Mouse (Mus musculus): ENCODE measurements at regions not wholly inside any gene's neighbourhood (a gene's known extent, or its start where the extent isn't known, plus 50 kb on each side); places are given as distances from the start of the nearest gene placed in this dataset.

DNA sequence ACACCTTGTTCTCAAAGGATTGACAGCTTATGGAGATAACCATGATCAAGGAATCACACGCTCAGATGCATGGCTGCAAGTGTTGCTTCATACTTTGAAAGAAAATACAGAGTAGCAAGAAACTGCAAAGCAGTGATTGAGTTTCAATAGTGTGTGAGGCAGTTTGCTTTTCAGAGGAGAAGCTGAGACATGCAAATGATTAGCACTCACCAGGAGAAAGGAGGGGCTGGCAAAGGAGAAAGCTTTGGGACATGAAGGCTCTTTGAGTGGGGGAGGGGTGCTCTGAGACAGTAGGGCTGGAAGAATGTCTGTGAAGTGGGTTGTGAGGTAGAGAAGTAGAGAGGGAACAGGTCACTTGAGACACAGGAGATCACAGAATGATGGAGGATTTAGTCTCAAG lies 238.7 kb upstream of the Fggy start:
- H3K27me3 ChIP-seq (ENCODE audit: insufficient read depth, low read length), result no peaks in the 10 kb centered on the region
- H3K4me2 ChIP-seq (ENCODE audit: low read length), result 0 out of 2 replicates have a peak overlapping the region, but pooled peaks have one; percentile 3
- no peaks in the 10 kb centered on the region for H3K9me3 ChIP-seq (replicated peaks; ENCODE audit: low read length)
- no peak overlapping the region for H3K9ac ChIP-seq (ENCODE audit: low read depth, low read length)
- DNase-seq (ENCODE audit: low spot score) (peak; percentile 25), ATAC-seq (replicated peaks; ENCODE audit: low FRiP score, low read depth) (no peak; the same call in 1 of the 2 replicates)
- no peak for TF ChIP-seq CTCF (IDR thresholded peaks at IDR 0.05; ENCODE audit: low read depth)
- no peaks in the 10 kb centered on the region for H3K36me3 ChIP-seq (ENCODE audit: insufficient read depth, low read length)
- H3K4me3 ChIP-seq (replicated peaks; ENCODE audit: low read depth, low read length), result no peak overlapping the region
- H3K4me1 ChIP-seq (replicated peaks; ENCODE audit: insufficient read depth, low read length), result peaks cover 19% of the 10 kb centered on the region; the same call in 1 of the 2 replicates
- no peak overlapping the region for H3K27ac ChIP-seq
- 34% methylated on average over 1 of the region's 1 CpGs for WGBS

DNA sequence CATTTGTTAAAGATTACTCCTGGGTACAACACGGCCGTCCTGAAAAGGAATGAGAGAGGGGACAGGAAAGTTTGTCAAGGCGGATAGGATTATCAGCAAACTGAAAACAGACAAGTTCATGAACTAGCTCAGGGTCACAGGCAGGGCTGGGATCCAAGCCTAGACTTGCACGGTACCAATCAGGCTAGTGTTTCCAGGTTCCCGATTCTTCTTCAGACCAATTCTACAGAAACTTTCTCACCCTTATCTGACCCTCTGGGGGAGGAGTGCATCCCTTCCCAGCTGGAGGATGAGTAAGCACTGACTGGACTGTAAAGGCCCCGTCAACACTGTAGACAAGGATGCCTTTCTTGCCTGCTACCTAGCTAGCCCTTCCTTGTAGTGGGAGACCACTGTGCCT lies 238.3 kb upstream of the Fggy start:
- Histone ChIP-seq H3K36me3 (ENCODE audit: insufficient read depth, low read length) (no peaks in the 10 kb centered on the region), H3K27ac (no peak overlapping the region), H3K4me1 (replicated peaks; ENCODE audit: insufficient read depth, low read length) (peaks cover 19% of the 10 kb centered on the region; the same call in 1 of the 2 replicates), H3K27me3 (ENCODE audit: insufficient read depth, low read length) (no peaks in the 10 kb centered on the region), H3K4me2 (ENCODE audit: low read length) (no peak overlapping the region), H3K4me3 (replicated peaks; ENCODE audit: low read depth, low read length) (no peak overlapping the region), H3K9ac (ENCODE audit: low read depth, low read length) (no peak overlapping the region), H3K9me3 (replicated peaks; ENCODE audit: low read length) (no peaks in the 10 kb centered on the region)
- DNase-seq (ENCODE audit: low spot score) (peak; percentile 33), ATAC-seq (replicated peaks; ENCODE audit: low FRiP score, low read depth) (no peak)
- no peak for TF ChIP-seq CTCF (IDR thresholded peaks at IDR 0.05; ENCODE audit: low read depth)
- WGBS, result 26% methylated on average over 6 of the region's 6 CpGs

DNA sequence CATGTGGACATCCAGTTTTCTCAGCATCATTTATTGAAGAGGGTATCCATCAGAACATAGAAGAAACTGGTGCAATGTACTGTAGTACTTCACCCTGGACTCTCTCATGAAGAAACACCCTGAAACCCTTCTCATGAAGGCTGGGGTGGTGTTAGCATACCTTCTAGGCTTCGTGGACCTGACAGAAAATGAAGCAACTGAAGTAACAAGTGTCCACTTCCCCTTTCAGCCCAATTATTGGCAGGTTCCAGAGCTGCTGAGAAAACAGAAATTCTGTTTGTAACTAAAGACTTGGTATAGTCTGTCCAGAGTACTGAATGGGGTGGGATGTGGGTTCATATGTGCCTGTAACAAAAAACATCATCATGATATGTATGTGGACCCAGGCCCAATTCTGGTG lies 231.4 kb upstream of the Fggy start:
- no peak overlapping the region for H3K4me2 ChIP-seq (ENCODE audit: low read length)
- 68% methylated on average over 1 of the region's 1 CpGs for WGBS
- no peaks in the 10 kb centered on the region for H3K4me1 ChIP-seq (replicated peaks; ENCODE audit: insufficient read depth, low read length)
- no peak for DNase-seq (ENCODE audit: low spot score)
- H3K9ac ChIP-seq (ENCODE audit: low read depth, low read length), result no peak overlapping the region
- no peak overlapping the region for H3K4me3 ChIP-seq (replicated peaks; ENCODE audit: low read depth, low read length)
- H3K36me3 ChIP-seq (ENCODE audit: insufficient read depth, low read length), result no peaks in the 10 kb centered on the region
- no peaks in the 10 kb centered on the region for H3K9me3 ChIP-seq (replicated peaks; ENCODE audit: low read length)
- no peak overlapping the region for H3K27ac ChIP-seq
- no peak for ATAC-seq (replicated peaks; ENCODE audit: low FRiP score, low read depth)
- TF ChIP-seq CTCF (IDR thresholded peaks at IDR 0.05; ENCODE audit: low read depth), result no peak
- H3K27me3 ChIP-seq (ENCODE audit: insufficient read depth, low read length), result no peaks in the 10 kb centered on the region

DNA sequence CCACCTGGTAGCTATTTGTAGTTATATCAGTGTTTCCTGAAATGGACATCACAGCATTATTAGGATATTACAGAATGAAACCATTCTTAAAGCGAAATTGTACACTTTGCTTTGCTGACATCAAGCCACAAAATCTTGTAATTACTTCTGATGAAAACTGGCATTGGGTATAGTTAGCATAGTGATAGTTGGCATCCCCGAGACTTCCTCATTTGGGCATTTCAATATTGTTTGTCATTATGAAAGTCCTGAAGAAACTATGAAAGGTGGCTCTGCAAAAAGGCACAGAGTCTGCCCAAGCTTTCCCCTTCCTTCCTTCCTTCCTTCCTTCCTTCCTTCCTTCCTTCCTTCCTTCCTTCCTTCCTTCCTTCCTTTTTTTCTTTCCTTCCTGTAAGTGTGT lies 217.5 kb upstream of the Fggy start:
- WGBS, result 90% methylated on average over 2 of the region's 2 CpGs
- ATAC-seq (replicated peaks; ENCODE audit: low FRiP score, low read depth), result no peak
- H3K36me3 ChIP-seq (ENCODE audit: insufficient read depth, low read length), result no peaks in the 10 kb centered on the region
- H3K4me1 ChIP-seq (replicated peaks; ENCODE audit: insufficient read depth, low read length), result no peaks in the 10 kb centered on the region
- TF ChIP-seq CTCF (IDR thresholded peaks at IDR 0.05; ENCODE audit: low read depth), result no peak
- no peaks in the 10 kb centered on the region for H3K9me3 ChIP-seq (replicated peaks; ENCODE audit: low read length)
- H3K27ac ChIP-seq, result no peak overlapping the region
- no peak overlapping the region for H3K4me3 ChIP-seq (replicated peaks; ENCODE audit: low read depth, low read length)
- H3K9ac ChIP-seq (ENCODE audit: low read depth, low read length), result no peak overlapping the region
- H3K27me3 ChIP-seq (ENCODE audit: insufficient read depth, low read length), result no peaks in the 10 kb centered on the region
- no peak for DNase-seq (ENCODE audit: low spot score)
- H3K4me2 ChIP-seq (ENCODE audit: low read length), result no peak overlapping the region

DNA sequence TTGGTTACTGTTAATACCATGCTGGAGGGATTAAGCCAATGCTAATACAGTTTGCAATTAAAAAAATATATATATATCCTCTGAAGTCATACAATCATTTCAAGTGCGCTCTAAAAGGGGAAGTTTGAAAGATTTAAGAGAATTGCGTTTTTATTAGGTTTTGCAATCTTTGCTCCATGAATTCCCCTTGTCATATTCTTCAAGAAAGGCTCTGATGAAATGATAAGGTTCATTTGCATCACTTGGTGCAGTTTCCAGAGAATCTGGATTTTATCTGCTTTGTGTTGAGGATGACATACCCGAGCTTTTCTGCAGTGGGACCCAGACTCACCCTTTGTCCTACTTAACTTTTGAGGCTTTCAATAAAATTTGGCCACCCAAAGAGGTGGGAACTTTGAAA lies 216.4 kb upstream of the Fggy start:
- TF ChIP-seq CTCF (IDR thresholded peaks at IDR 0.05; ENCODE audit: low read depth), result no peak
- no peak overlapping the region for H3K4me2 ChIP-seq (ENCODE audit: low read length)
- no peaks in the 10 kb centered on the region for H3K36me3 ChIP-seq (ENCODE audit: insufficient read depth, low read length)
- no peak overlapping the region for H3K4me3 ChIP-seq (replicated peaks; ENCODE audit: low read depth, low read length)
- ATAC-seq (replicated peaks; ENCODE audit: low FRiP score, low read depth), result no peak
- H3K9ac ChIP-seq (ENCODE audit: low read depth, low read length), result no peak overlapping the region
- no peak overlapping the region for H3K27ac ChIP-seq
- H3K9me3 ChIP-seq (replicated peaks; ENCODE audit: low read length), result no peaks in the 10 kb centered on the region
- no peaks in the 10 kb centered on the region for H3K27me3 ChIP-seq (ENCODE audit: insufficient read depth, low read length)
- 70% methylated on average over 3 of the region's 3 CpGs for WGBS
- peak; percentile 26 for DNase-seq (ENCODE audit: low spot score)
- H3K4me1 ChIP-seq (replicated peaks; ENCODE audit: insufficient read depth, low read length), result no peaks in the 10 kb centered on the region

GRCm38 (mm10) chr4:95346722-95347197 lies 210.5 kb upstream of the Fggy start:
- H3K27ac ChIP-seq, result no peak overlapping the region
- no peak for TF ChIP-seq CTCF (IDR thresholded peaks at IDR 0.05; ENCODE audit: low read depth)
- ATAC-seq (replicated peaks; ENCODE audit: low FRiP score, low read depth) (no peak), DNase-seq (ENCODE audit: low spot score) (peak; percentile 71)
- H3K4me3 ChIP-seq (replicated peaks; ENCODE audit: low read depth, low read length), result no peak overlapping the region
- no peaks in the 10 kb centered on the region for H3K4me1 ChIP-seq (replicated peaks; ENCODE audit: insufficient read depth, low read length)
- no peaks in the 10 kb centered on the region for H3K36me3 ChIP-seq (ENCODE audit: insufficient read depth, low read length)
- H3K27me3 ChIP-seq (ENCODE audit: insufficient read depth, low read length), result no peaks in the 10 kb centered on the region
- H3K9me3 ChIP-seq (replicated peaks; ENCODE audit: low read length), result no peaks in the 10 kb centered on the region
- no peak overlapping the region for H3K9ac ChIP-seq (ENCODE audit: low read depth, low read length)
- H3K4me2 ChIP-seq (ENCODE audit: low read length), result no peak overlapping the region
- 45% methylated on average over 3 of the region's 3 CpGs for WGBS

GRCm38 (mm10) chr4:95347436-95347835 lies 209.9 kb upstream of the Fggy start:
- Histone ChIP-seq H3K9me3 (replicated peaks; ENCODE audit: low read length) (no peaks in the 10 kb centered on the region), H3K9ac (ENCODE audit: low read depth, low read length) (no peak overlapping the region), H3K4me1 (replicated peaks; ENCODE audit: insufficient read depth, low read length) (no peaks in the 10 kb centered on the region), H3K27me3 (ENCODE audit: insufficient read depth, low read length) (no peaks in the 10 kb centered on the region), H3K4me3 (replicated peaks; ENCODE audit: low read depth, low read length) (no peak overlapping the region), H3K36me3 (ENCODE audit: insufficient read depth, low read length) (no peaks in the 10 kb centered on the region), H3K27ac (no peak overlapping the region), H3K4me2 (ENCODE audit: low read length) (no peak overlapping the region)
- WGBS, result 88% methylated on average over 2 of the region's 2 CpGs
- DNase-seq (ENCODE audit: low spot score) (no peak), ATAC-seq (replicated peaks; ENCODE audit: low FRiP score, low read depth) (no peak)
- TF ChIP-seq CTCF (IDR thresholded peaks at IDR 0.05; ENCODE audit: low read depth), result no peak
